Mouse (Mus musculus) MEL (cell line): ENCODE data around the gene Tmem82. TPM values are rescaled to one million over a fixed set of nuclear protein-coding genes. Genes with fewer than 3 reads are reported as not detected.

Experiments used
- DNase-seq: peaks from one replicate; pipeline ENCODE4 v3.0.0; 2011; ENCODE audit warnings: low read depth, low spot score
- H3K27ac ChIP-seq: 2 replicates; pipeline ENCODE4 v1.5.1; 2012; ENCODE audit warnings: low read depth, mild to moderate bottlenecking, control low read depth, low read length, moderate library complexity; ENCODE audit not compliant: control insufficient read depth
- H3K27me3 ChIP-seq, 2 experiments: fragments of 150-350 bp in 1 of 2; sonication (generic) in 1 of 2; 2 replicates each; pipeline ENCODE4 v1.6.1; 2012; ENCODE audit warnings: low read length in 2 of 2, mild to moderate bottlenecking in 2 of 2, improper control_type of control experiment in 1 of 2, moderate library complexity in 1 of 2; ENCODE audit not compliant: insufficient read depth in 2 of 2, control insufficient read depth in 1 of 2
- H3K36me3 ChIP-seq, 2 experiments: 2 replicates each; pipeline ENCODE4 v1.6.1; 2012 to 2014; ENCODE audit warnings: low read length in 2 of 2, improper control_type of control experiment in 1 of 2, inconsistent platforms in 1 of 2, mild to moderate bottlenecking in 1 of 2; ENCODE audit not compliant: insufficient read depth in 2 of 2, control insufficient read depth in 1 of 2
- H3K4me1 ChIP-seq, 2 experiments: fragments of 150-350 bp in 1 of 2; sonication (generic) in 1 of 2; 2 replicates each; pipeline ENCODE4 v1.6.1; 2012; ENCODE audit warnings: low read length in 2 of 2, improper control_type of control experiment in 1 of 2, mild to moderate bottlenecking in 1 of 2; ENCODE audit not compliant: insufficient read depth in 2 of 2, control insufficient read depth in 1 of 2
- H3K4me3 ChIP-seq, 2 experiments: fragments of 150-350 bp in 1 of 2; sonication (generic) in 1 of 2; 2 replicates each; pipeline ENCODE4 v1.5.1; 2012; ENCODE audit warnings: low read depth in 2 of 2, low read length in 2 of 2, mild to moderate bottlenecking in 2 of 2, moderate library complexity in 2 of 2, control low read depth in 1 of 2, improper control_type of control experiment in 1 of 2; ENCODE audit not compliant: control insufficient read depth in 1 of 2, insufficient read depth in 1 of 2
- H3K79me2 ChIP-seq: 2 replicates; pipeline ENCODE4 v1.6.1; 2012; ENCODE audit warnings: mild to moderate bottlenecking, low read length, moderate library complexity; ENCODE audit not compliant: control insufficient read depth, poor library complexity, insufficient read depth
- H3K9ac ChIP-seq: 2 replicates; pipeline ENCODE4 v1.6.1; 2012; ENCODE audit warnings: low read depth, mild to moderate bottlenecking, control low read depth, low read length, moderate library complexity; ENCODE audit not compliant: control insufficient read depth, poor library complexity, severe bottlenecking
- H3K9me3 ChIP-seq: fragments of 150-350 bp; sonication (generic); replicated peaks from 2 replicates; pipeline ENCODE4 v1.6.1; 2012; ENCODE audit warnings: mild to moderate bottlenecking, low read length, improper control_type of control experiment, moderate library complexity; ENCODE audit not compliant: insufficient read depth
- BHLHE40 ChIP-seq: IDR thresholded peaks from 2 replicates; pipeline ENCODE4 v1.6.1; 2012; ENCODE audit warnings: low read depth, mild to moderate bottlenecking, inconsistent platforms, low read length, improper control_type of control experiment, borderline replicate concordance
- CTCF ChIP-seq, 3 experiments: IDR thresholded peaks in 2 of 3; conservative IDR thresholded peaks in 1 of 3; 2 replicates each; pipeline ENCODE4 v1.5.1; 2011 to 2012; ENCODE audit warnings: low read length in 3 of 3, low read depth in 2 of 3, mild to moderate bottlenecking in 2 of 3, improper control_type of control experiment in 1 of 3, inconsistent platforms in 1 of 3, mixed read lengths in 1 of 3, moderate library complexity in 1 of 3; ENCODE audit not compliant: control insufficient read depth in 1 of 3, insufficient read depth in 1 of 3, poor library complexity in 1 of 3, severe bottlenecking in 1 of 3
- ELF1 ChIP-seq: IDR thresholded peaks from 2 replicates; pipeline ENCODE4 v1.6.1; 2014; ENCODE audit warnings: low read depth, mild to moderate bottlenecking, inconsistent platforms, low read length, improper control_type of control experiment, moderate library complexity
- EP300 ChIP-seq, 2 experiments: IDR thresholded peaks; 2 replicates each; pipeline ENCODE4 v1.6.1; 2011; ENCODE audit warnings: improper control_type of control experiment in 2 of 2, low read length in 2 of 2, low read depth in 1 of 2, mild to moderate bottlenecking in 1 of 2
- ETS1 ChIP-seq: IDR thresholded peaks from 2 replicates; pipeline ENCODE4 v1.6.1; 2012; ENCODE audit warnings: low read depth, mild to moderate bottlenecking, inconsistent platforms, low read length, improper control_type of control experiment, moderate library complexity
- GATA1 ChIP-seq: IDR thresholded peaks from 2 replicates; pipeline ENCODE4 v1.6.1; 2011; ENCODE audit warnings: low read depth, low read length, improper control_type of control experiment
- HCFC1 ChIP-seq: IDR thresholded peaks from 2 replicates; pipeline ENCODE4 v1.6.1; 2012; ENCODE audit warnings: low read depth, mild to moderate bottlenecking, inconsistent platforms, low read length, improper control_type of control experiment, moderate library complexity
- KAT2A ChIP-seq: conservative IDR thresholded peaks from 2 replicates; pipeline ENCODE4 v1.6.1; 2012; ENCODE audit warnings: low read depth, low read length, improper control_type of control experiment, inconsistent platforms
- MAZ ChIP-seq: IDR thresholded peaks from 2 replicates; pipeline ENCODE4 v1.6.1; 2012; ENCODE audit warnings: low read depth, mild to moderate bottlenecking, inconsistent platforms, low read length, improper control_type of control experiment
- MEF2A ChIP-seq: IDR thresholded peaks from 2 replicates; pipeline ENCODE4 v1.6.1; 2014; ENCODE audit warnings: low read depth, mild to moderate bottlenecking, inconsistent platforms, low read length, improper control_type of control experiment; ENCODE audit not compliant: poor library complexity, insufficient replicate concordance, severe bottlenecking; ENCODE audit errors: extremely low read depth
- MXI1 ChIP-seq: IDR thresholded peaks from 2 replicates; pipeline ENCODE4 v1.6.1; 2011; ENCODE audit warnings: mild to moderate bottlenecking, low read depth, low read length, improper control_type of control experiment
- NELFE ChIP-seq: IDR thresholded peaks from 2 replicates; pipeline ENCODE4 v1.6.1; 2011; ENCODE audit warnings: low read depth, low read length, improper control_type of control experiment
- NRF1 ChIP-seq: IDR thresholded peaks from 2 replicates; pipeline ENCODE4 v1.6.1; 2014; ENCODE audit warnings: low read depth, mild to moderate bottlenecking, inconsistent platforms, low read length, improper control_type of control experiment, moderate library complexity; ENCODE audit not compliant: poor library complexity, insufficient read depth, severe bottlenecking
- POLR2A ChIP-seq, 2 experiments: IDR thresholded peaks; 2 replicates each; pipeline ENCODE4 v1.6.1; 2011 to 2012; ENCODE audit warnings: low read length in 2 of 2, mild to moderate bottlenecking in 2 of 2, control low read depth in 1 of 2, improper control_type of control experiment in 1 of 2, low read depth in 1 of 2, moderate library complexity in 1 of 2; ENCODE audit not compliant: control insufficient read depth in 1 of 2, insufficient read depth in 1 of 2, poor library complexity in 1 of 2
- RAD21 ChIP-seq: IDR thresholded peaks from 2 replicates; pipeline ENCODE4 v1.6.1; 2011; ENCODE audit warnings: mild to moderate bottlenecking, low read depth, low read length, improper control_type of control experiment
- SIN3A ChIP-seq: IDR thresholded peaks from 2 replicates; pipeline ENCODE4 v1.6.1; 2012; ENCODE audit warnings: low read length, improper control_type of control experiment, inconsistent platforms
- SMC3 ChIP-seq: IDR thresholded peaks from 2 replicates; pipeline ENCODE4 v1.6.1; 2011; ENCODE audit warnings: low read depth, low read length, improper control_type of control experiment
- TBP ChIP-seq: IDR thresholded peaks from 2 replicates; pipeline ENCODE4 v1.8.0; 2011; ENCODE audit warnings: low read depth, low read length, improper control_type of control experiment
- TCF12 ChIP-seq: IDR thresholded peaks from 2 replicates; pipeline ENCODE4 v1.6.1; 2014; ENCODE audit warnings: low read depth, mild to moderate bottlenecking, inconsistent platforms, low read length, improper control_type of control experiment, moderate library complexity
- UBTF ChIP-seq: IDR thresholded peaks from 2 replicates; pipeline ENCODE4 v1.6.1; 2012; ENCODE audit warnings: low read depth, mild to moderate bottlenecking, inconsistent platforms, low read length, improper control_type of control experiment, moderate library complexity, borderline replicate concordance; ENCODE audit not compliant: insufficient read depth
- USF1 ChIP-seq: IDR thresholded peaks from 2 replicates; pipeline ENCODE4 v1.6.1; 2014; ENCODE audit warnings: low read depth, mild to moderate bottlenecking, inconsistent platforms, low read length, improper control_type of control experiment, moderate library complexity
- ZC3H11A ChIP-seq: IDR thresholded peaks from 2 replicates; pipeline ENCODE4 v1.6.1; 2012; ENCODE audit warnings: low read depth, mild to moderate bottlenecking, inconsistent platforms, low read length, improper control_type of control experiment
- ZNF384 ChIP-seq: IDR thresholded peaks from 2 replicates; pipeline ENCODE4 v1.6.1; 2012; ENCODE audit warnings: low read depth, mild to moderate bottlenecking, inconsistent platforms, low read length, improper control_type of control experiment
- polyA plus RNA-seq, 2 experiments: library from polyadenylated mRNA; stranded (reverse) in 1 of 2; unstranded in 1 of 2; fragments of >175 nt in 1 of 2; fragments of >200 nt in 1 of 2; gene quantifications; 2 replicates each; pipeline versions ENCODE4 v1.2.1 to v1.2.4; 2012; ENCODE audit warnings: low replicate concordance in 2 of 2, low read depth in 1 of 2; ENCODE audit not compliant: insufficient read length in 2 of 2, insufficient read depth in 1 of 2, missing spikeins in 1 of 2
- total RNA-seq: library from RNA; depleted of rRNA; stranded (reverse); fragments of 300-350 nt; gene quantifications from 2 replicates; pipeline ENCODE4 v1.2.3, GENCODE M21; 2012

Gene Tmem82
- total and polyA plus RNA-seq, 3 experiments, result 0.21 TPM; not detected in 2

DNA sequence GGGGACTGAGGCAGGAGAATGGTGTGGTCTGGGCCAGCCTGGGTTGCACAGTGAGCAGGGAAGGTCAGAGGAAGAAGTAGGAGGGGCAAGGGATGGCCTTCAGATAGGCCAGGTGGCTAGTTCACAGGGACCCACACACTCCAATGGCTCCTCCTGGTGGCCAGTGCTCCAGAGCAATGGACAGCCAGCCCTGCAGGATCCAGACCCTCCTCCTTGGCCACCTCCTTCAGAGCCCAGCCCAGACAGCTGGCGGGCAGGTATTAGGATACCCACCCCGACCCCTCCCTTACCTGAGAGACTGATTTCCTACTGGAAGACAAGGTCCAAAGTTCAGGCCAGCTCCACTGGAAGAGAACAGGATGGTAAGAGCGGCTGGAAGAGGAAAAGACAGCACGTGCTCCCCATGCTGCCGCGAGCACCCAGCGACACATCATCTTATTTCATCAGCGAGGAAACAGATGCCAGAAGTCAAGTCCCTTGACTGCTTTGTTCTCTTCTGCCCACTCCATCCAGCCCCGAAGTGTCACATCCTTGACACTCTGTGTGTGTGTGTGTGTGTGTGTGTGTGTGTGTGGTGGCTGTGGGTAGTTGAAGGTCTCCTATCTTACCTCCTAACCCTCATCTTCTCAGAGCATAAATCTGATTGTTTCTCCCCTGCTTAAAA is 22.7 kb downstream of the Tmem82 start:
- Histone ChIP-seq H3K9me3 (no peaks in the 10 kb centered on the region), H3K9ac (no peak overlapping the region), H3K27ac (no peak overlapping the region), H3K27me3 (no peaks in the 10 kb centered on the region; a peak in 1 of 4 replicates), H3K79me2 (no peaks in the 10 kb centered on the region), H3K36me3 (no peaks in the 10 kb centered on the region), H3K4me3 (no peak overlapping the region), H3K4me1 (no peaks in the 10 kb centered on the region; a peak in 1 of 4 replicates)
- no peak for DNase-seq
- no peak for TF ChIP-seq GATA1
- no peak for TF ChIP-seq UBTF
- TF ChIP-seq MXI1, result no peak
- TF ChIP-seq SMC3, result 0 out of 2 replicates have a peak, but pooled peaks have one; percentile 27
- no peak for TF ChIP-seq NRF1
- peak in 2 of 3 experiments; percentile 21 to 27; a peak in 4 of 6 replicates for TF ChIP-seq CTCF (IDR thresholded peaks at IDR 0.05 in 2 of 3, conservative IDR thresholded peaks at IDR 0.05 in 1 of 3; ENCODE audit: control insufficient read depth in 1 of 3, insufficient read depth in 1 of 3, low read depth in 2 of 3, low read length in 3 of 3, poor library complexity in 1 of 3, severe bottlenecking in 1 of 3)

DNA sequence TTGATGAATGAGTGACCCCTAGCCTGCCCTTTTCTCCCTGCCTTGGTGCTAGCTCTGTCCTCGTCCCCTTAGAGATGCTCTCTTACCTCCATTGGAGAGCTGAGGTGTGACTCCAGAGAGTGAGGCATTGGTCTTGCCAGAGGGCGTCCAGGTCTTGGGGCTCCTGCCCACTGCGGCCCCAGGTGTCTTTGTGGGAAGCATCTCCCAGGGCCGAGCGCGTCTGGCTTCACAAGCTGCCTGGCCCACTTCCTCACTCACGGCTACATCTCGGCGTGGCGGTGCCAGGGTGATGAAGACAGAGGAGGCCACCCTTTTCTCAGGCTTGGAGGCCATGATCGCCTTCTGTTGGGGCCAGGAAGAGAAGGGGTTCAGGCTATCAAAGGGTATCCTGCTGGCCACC is 23.3 kb downstream of the Tmem82 start:
- no peaks in the 10 kb centered on the region for H3K79me2 ChIP-seq
- no peak overlapping the region for H3K9ac ChIP-seq
- TF ChIP-seq TCF12 (no peak), CTCF (IDR thresholded peaks at IDR 0.05 in 2 of 3, conservative IDR thresholded peaks at IDR 0.05 in 1 of 3; ENCODE audit: control insufficient read depth in 1 of 3, insufficient read depth in 1 of 3, low read depth in 2 of 3, low read length in 3 of 3, poor library complexity in 1 of 3, severe bottlenecking in 1 of 3) (no peak), POLR2A (IDR thresholded peaks at IDR 0.05; ENCODE audit: control insufficient read depth in 1 of 2, insufficient read depth in 1 of 2, low read depth in 1 of 2, low read length in 2 of 2, poor library complexity in 1 of 2) (no peak), ELF1 (no peak), SMC3 (no peak)
- H3K27ac ChIP-seq, result no peak overlapping the region
- no peaks in the 10 kb centered on the region for H3K9me3 ChIP-seq
- H3K4me1 ChIP-seq, result no peaks in the 10 kb centered on the region; a peak in 1 of 4 replicates
- no peaks in the 10 kb centered on the region; a peak in 1 of 4 replicates for H3K27me3 ChIP-seq
- H3K36me3 ChIP-seq, result no peaks in the 10 kb centered on the region
- no peak for DNase-seq
- no peak overlapping the region for H3K4me3 ChIP-seq

DNA sequence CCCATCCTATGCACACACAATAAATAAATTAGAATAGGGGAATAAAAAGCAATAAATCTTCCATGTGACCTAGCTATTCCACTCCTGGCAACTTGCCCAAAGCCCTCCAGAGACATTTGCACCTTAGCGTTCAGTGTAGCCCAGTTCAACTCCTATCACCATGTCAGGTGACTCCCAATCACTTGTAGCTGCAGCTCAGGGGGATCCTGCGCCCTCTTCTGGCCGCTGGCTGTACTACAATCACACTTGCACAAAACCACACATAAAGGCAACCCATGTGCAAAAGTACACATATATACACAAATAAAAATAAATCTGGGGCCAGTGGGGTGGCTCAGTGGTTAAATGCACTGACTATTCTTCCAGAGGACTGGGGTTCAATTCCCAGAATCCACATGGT is 26.9 kb downstream of the Tmem82 start:
- DNase-seq, result peak; percentile 74
- Histone ChIP-seq H3K79me2 (no peaks in the 10 kb centered on the region), H3K36me3 (peaks cover 0 to 5% of the 10 kb centered on the region in 2 experiments; a peak in 2 of 4 replicates), H3K27ac (no peak overlapping the region), H3K9me3 (no peaks in the 10 kb centered on the region), H3K4me1 (peaks cover 2 to 6% of the 10 kb centered on the region in 2 experiments; a peak in 2 of 4 replicates), H3K4me3 (no peak overlapping the region), H3K27me3 (no peaks in the 10 kb centered on the region; a peak in 1 of 4 replicates), H3K9ac (no peak overlapping the region)
- TF ChIP-seq SMC3 (peak; percentile 85), USF1 (peak; percentile 83), KAT2A (no peak), NELFE (no peak), TBP (no peak), SIN3A (no peak), BHLHE40 (no peak; the same call in 1 of the 2 replicates), RAD21 (peak; percentile 44), EP300 (IDR thresholded peaks at IDR 0.05; ENCODE audit: low read depth in 1 of 2, low read length in 2 of 2) (no peak), ZNF384 (no peak), MEF2A (no peak), ETS1 (no peak), MAZ (no peak), TCF12 (no peak), ZC3H11A (peak; percentile 48; the same call in 1 of the 2 replicates), HCFC1 (no peak), POLR2A (IDR thresholded peaks at IDR 0.05; ENCODE audit: control insufficient read depth in 1 of 2, insufficient read depth in 1 of 2, low read depth in 1 of 2, low read length in 2 of 2, poor library complexity in 1 of 2) (no peak)
